Mouse (Mus musculus) midbrain, postnatal 0 days (tissue): ENCODE results near the gene Htr3a. TPM values are rescaled to one million over a fixed set of nuclear protein-coding genes. Genes with fewer than 3 reads are reported as not detected.

ENCODE experiments used
- ATAC-seq: fragments of 200-750 bp; cut with Nextera tagmentation; 2 replicates; pipeline ENCODE4 v1.8.0; 2017; ENCODE audit warnings: moderate number of reproducible peaks, mild to moderate bottlenecking, moderate TSS enrichment, moderate library complexity; ENCODE audit not compliant: low FRiP score
- DNase-seq: peaks from one replicate; pipeline ENCODE4 v3.0.0-alpha.2; 2015; ENCODE audit warnings: low spot score
- H3K27ac ChIP-seq: fragments of 300-500 bp; sonication (generic); 2 replicates; pipeline ENCODE4 v1.5.1; 2014; ENCODE audit warnings: low read depth, mild to moderate bottlenecking, low read length, mixed read lengths
- H3K27me3 ChIP-seq: fragments of 300-500 bp; sonication (generic); 2 replicates; pipeline ENCODE4 v1.6.1; 2014; ENCODE audit warnings: low read length, control low read depth, mixed read lengths; ENCODE audit not compliant: insufficient read depth
- H3K36me3 ChIP-seq: fragments of 300-500 bp; sonication (generic); 2 replicates; pipeline ENCODE4 v1.6.1; 2014; ENCODE audit warnings: low read length, control low read depth, mixed read lengths; ENCODE audit not compliant: insufficient read depth
- H3K4me1 ChIP-seq: fragments of 300-500 bp; sonication (generic); 2 replicates; pipeline ENCODE4 v1.6.1; 2014; ENCODE audit warnings: mild to moderate bottlenecking, control low read depth, antibody characterized with exemption, low read length, mixed read lengths; ENCODE audit not compliant: insufficient read depth
- H3K4me2 ChIP-seq: fragments of 300-500 bp; sonication (generic); 2 replicates; pipeline ENCODE4 v1.6.1; 2014; ENCODE audit warnings: low read depth, mild to moderate bottlenecking, low read length, mixed read lengths; ENCODE audit not compliant: poor library complexity, severe bottlenecking
- H3K4me3 ChIP-seq: fragments of 300-500 bp; sonication (generic); 2 replicates; pipeline ENCODE4 v1.5.1; 2014; ENCODE audit warnings: low read depth, mild to moderate bottlenecking, low read length, moderate library complexity
- H3K9ac ChIP-seq: fragments of 300-500 bp; sonication (generic); replicated peaks from 2 replicates; pipeline ENCODE4 v1.6.1; 2014; ENCODE audit warnings: mild to moderate bottlenecking, low read length, moderate library complexity, mixed read lengths; ENCODE audit not compliant: poor library complexity, severe bottlenecking
- H3K9me3 ChIP-seq: fragments of 300-500 bp; sonication (generic); 2 replicates; pipeline ENCODE4 v1.6.1; 2016; ENCODE audit warnings: low read length, control low read depth
- CTCF ChIP-seq: IDR thresholded peaks from 2 replicates; pipeline ENCODE4 v1.5.1; 2016; ENCODE audit warnings: antibody characterized with exemption, mild to moderate bottlenecking
- WGBS: fragments of 180-500 bp; shearing (Covaris S2); extraction: QIAGEN DNeasy Blood & Tissue Kit; methylation state at CpG from one replicate; pipeline ENCODE4 v1.1.7; 2014; 5-methylcytosine and 5-hydroxymethylcytosine counted together
- polyA plus RNA-seq: library from polyadenylated mRNA; unstranded; fragments of >200 nt; fragmentation: Nextera tagmentation; extraction: Ambion mirVana; gene quantifications from 2 replicates; pipeline ENCODE4 v1.2.1, GENCODE M21; 2015
- total RNA-seq: library from RNA; depleted of rRNA; stranded (reverse); fragments of >200 nt; gene quantifications from 2 replicates; pipeline ENCODE4 v1.2.3, GENCODE M21; 2014

The Htr3a gene
- total and polyA plus RNA-seq, 2 experiments from 2014 or later = 0.72 to 0.93 TPM

GRCm38 (mm10) chr9:48889093-48889492 lies 21.8 kb downstream of the Htr3a start:
- H3K4me1 ChIP-seq = no peaks in the 10 kb centered on the region
- H3K4me3 ChIP-seq = no peak overlapping the region
- H3K4me2 ChIP-seq = no peak overlapping the region
- H3K27ac ChIP-seq = no peak overlapping the region
- no peak for DNase-seq
- H3K9me3 ChIP-seq = no peaks in the 10 kb centered on the region
- WGBS = 75% methylated on average over 7 of the region's 7 CpGs
- H3K27me3 ChIP-seq = no peaks in the 10 kb centered on the region
- no peak for ATAC-seq
- no peak overlapping the region for H3K9ac ChIP-seq
- no peaks in the 10 kb centered on the region for H3K36me3 ChIP-seq
- no peak for TF ChIP-seq CTCF

DNA sequence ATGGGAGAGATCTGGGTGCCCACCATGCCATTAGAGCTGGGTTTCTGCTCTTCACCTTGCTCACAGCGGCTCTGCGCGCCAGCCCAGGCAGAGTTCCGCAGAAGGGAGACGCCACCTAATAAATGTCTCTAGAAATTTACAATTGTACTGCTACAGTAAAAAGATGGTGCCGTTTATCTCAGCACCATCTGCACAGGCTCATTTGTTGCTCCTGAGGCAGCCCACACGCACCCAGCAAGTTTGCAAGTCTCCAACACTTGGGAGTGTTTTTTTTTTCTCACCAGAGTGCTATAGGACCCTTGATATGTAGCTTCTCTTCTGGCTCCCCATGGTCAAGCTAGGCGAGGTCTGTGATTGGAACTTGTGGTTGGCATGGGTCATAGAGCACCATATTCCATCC lies 38.0 kb downstream of the Htr3a start:
- Histone ChIP-seq H3K4me1 (no peaks in the 10 kb centered on the region), H3K27ac (no peak overlapping the region), H3K9ac (no peak overlapping the region), H3K4me2 (no peak overlapping the region), H3K4me3 (no peak overlapping the region), H3K27me3 (no peaks in the 10 kb centered on the region), H3K9me3 (no peaks in the 10 kb centered on the region), H3K36me3 (no peaks in the 10 kb centered on the region)
- 85% methylated on average over 8 of the region's 8 CpGs for WGBS
- ATAC-seq = no peak
- TF ChIP-seq CTCF = no peak
- DNase-seq = no peak

DNA sequence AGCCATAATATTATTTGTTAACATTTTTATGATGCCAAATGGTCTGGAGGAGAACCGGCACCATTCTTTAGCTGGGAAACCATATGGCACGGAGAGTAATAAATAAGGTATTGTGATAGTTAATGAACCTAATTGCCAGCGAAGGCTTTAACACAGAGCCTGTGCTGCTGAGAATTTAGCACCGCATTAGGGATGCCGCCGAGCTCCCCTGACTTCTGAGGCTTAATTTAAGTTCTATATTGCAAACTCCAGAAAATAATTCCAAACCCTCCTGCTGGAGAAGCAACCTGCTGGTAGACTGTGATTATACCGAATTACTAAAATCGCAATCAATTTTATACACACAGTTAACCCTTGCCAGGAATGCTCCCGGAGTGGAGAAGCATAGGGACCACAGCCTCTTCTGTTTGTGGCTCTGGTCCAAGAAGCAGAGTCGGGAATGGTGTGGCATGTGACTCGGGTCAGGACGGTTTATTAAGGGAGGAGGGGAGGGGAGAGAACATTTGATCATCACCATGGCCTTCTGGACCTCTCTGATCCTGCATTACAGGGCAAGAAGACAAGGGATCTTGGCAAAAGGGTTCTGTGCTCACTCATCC lies 44.3 kb downstream of the Htr3a start:
- H3K9ac ChIP-seq = no peak overlapping the region
- no peaks in the 10 kb centered on the region for H3K36me3 ChIP-seq
- H3K27me3 ChIP-seq = peaks cover 3% of the 10 kb centered on the region; the same call in 1 of the 2 replicates
- H3K4me1 ChIP-seq = no peaks in the 10 kb centered on the region
- H3K4me3 ChIP-seq = no peak overlapping the region
- DNase-seq = peak; percentile 34
- H3K9me3 ChIP-seq = no peaks in the 10 kb centered on the region
- no peak overlapping the region for H3K27ac ChIP-seq
- H3K4me2 ChIP-seq = no peak overlapping the region
- WGBS = 48% methylated on average over 12 of the region's 12 CpGs
- no peak for TF ChIP-seq CTCF
- ATAC-seq = no peak

GRCm38 (mm10) chr9:48865235-48865634 lies 45.7 kb downstream of the Htr3a start:
- Histone ChIP-seq H3K9me3 (no peaks in the 10 kb centered on the region), H3K27me3 (peaks cover 3% of the 10 kb centered on the region; the same call in 1 of the 2 replicates), H3K36me3 (no peaks in the 10 kb centered on the region), H3K9ac (no peak overlapping the region), H3K4me3 (no peak overlapping the region), H3K4me2 (no peak overlapping the region), H3K4me1 (no peaks in the 10 kb centered on the region), H3K27ac (no peak overlapping the region)
- TF ChIP-seq CTCF = no peak
- DNase-seq (no peak), ATAC-seq (no peak)
- WGBS = 37% methylated on average over 9 of the region's 9 CpGs

DNA sequence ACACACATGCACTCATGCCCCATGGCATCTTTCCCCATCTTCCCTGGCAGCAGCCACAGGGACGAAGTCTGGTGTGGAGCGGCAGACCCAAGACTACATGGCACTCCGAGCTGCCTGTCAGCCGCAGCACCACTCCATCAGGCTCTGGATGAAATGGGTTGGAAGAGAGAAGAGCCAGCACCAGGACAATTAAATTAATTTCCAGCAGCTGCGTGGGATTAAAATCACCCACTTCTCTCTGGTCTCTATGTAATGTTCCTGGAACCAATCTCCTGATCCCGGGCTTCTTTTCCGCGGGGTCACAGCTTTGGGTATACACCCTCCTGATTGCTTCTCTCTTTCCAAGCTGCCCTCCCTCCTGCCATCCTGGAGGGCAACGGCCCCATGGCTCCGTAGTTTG lies 49.4 kb downstream of the Htr3a start:
- Histone ChIP-seq H3K36me3 (no peaks in the 10 kb centered on the region), H3K4me3 (no peak overlapping the region), H3K9me3 (no peaks in the 10 kb centered on the region), H3K4me2 (no peak overlapping the region), H3K9ac (no peak overlapping the region), H3K27ac (no peak overlapping the region), H3K27me3 (peaks cover 3% of the 10 kb centered on the region; the same call in 1 of the 2 replicates), H3K4me1 (no peaks in the 10 kb centered on the region)
- 87% methylated on average over 10 of the region's 10 CpGs for WGBS
- TF ChIP-seq CTCF = no peak
- ATAC-seq = no peak
- no peak for DNase-seq

GRCm38 (mm10) chr9:48860526-48860845 lies 50.4 kb downstream of the Htr3a start:
- no peaks in the 10 kb centered on the region for H3K9me3 ChIP-seq
- H3K4me3 ChIP-seq = no peak overlapping the region
- peak; percentile 95 for TF ChIP-seq CTCF
- no peak for ATAC-seq
- H3K27me3 ChIP-seq = peaks cover 2% of the 10 kb centered on the region; the same call in 1 of the 2 replicates
- WGBS = 1% methylated on average over 6 of the region's 6 CpGs
- no peak overlapping the region for H3K27ac ChIP-seq
- no peak overlapping the region for H3K4me2 ChIP-seq
- DNase-seq = peak; percentile 73
- H3K9ac ChIP-seq = no peak overlapping the region
- no peaks in the 10 kb centered on the region for H3K4me1 ChIP-seq
- no peaks in the 10 kb centered on the region for H3K36me3 ChIP-seq
